ENCODE assay signal across 10 mouse cellular contexts in the genomic region with DNA sequence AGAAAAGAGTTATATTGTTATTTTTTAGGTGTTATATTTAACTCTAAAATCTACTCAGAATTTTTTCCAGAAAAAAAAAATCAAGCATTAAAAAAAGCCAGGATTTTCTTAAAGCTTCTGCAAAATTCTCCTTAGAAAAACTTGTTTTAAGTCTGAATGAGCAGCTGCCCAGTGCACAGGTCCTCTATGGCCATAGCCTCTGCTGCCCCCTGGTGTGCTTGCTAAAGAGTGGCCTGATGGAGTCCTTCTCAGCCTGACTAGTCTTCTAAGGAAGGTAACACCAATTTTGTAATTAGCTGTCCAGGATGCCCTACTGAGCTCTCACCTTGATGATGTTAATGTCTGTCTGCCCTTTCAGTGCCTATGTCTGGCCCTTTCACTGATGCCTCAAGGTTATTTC. TPM values are rescaled to one million over a fixed set of nuclear protein-coding genes. Genes with fewer than 3 reads are reported as not detected.
DNase-seq lines count a peak whose midpoint lies in the region; ATAC-seq lines count a peak whose summit lies in the region.
"Had no signal": no experiment of that assay in that cellular context is flagged by ENCODE, and none has a peak within 500 bp of the region (broad histone marks: within the 10 kb centered on the region; RNA-seq: fewer than 3 reads in every experiment).

No protein-coding gene starts in this region.

- ATAC-seq in granulocyte monocyte progenitor cell, adult 5-6 weeks (replicated peaks; ENCODE audit: poor library complexity, severe bottlenecking), result peak; percentile 62
- ATAC-seq in cerebellum, adult (ENCODE audit: insufficient number of reproducible peaks, low FRiP score, low TSS enrichment), result no peak

- DNase-seq in kidney, postnatal 10 days, result peak; percentile 15
- DNase-seq in kidney, adult 18-20 months, result no peak
- peak; percentile 35 for DNase-seq in thymus, postnatal 4 days
- DNase-seq in thymus, postnatal 10 days (ENCODE audit: low spot score in 2 of 2), result no peak
- DNase-seq in urinary bladder, postnatal 36 days (ENCODE audit: low spot score in 2 of 2), result no peak
- DNase-seq: kidney, adult 11 months; midbrain, embryonic 14.5 days had no signal

RNA-seq across cellular contexts. Expression of a gene that starts 29.5 kb away (rescaled TPM):
- total RNA-seq in granulocyte monocyte progenitor cell, adult 5-6 weeks (2014; fragmentation: Nextera tagmentation), result not detected in 2 replicates
- total RNA-seq in granulocyte monocyte progenitor cell, adult 5-6 weeks (2017), result not detected in 2 replicates
- total RNA-seq: left cerebral cortex, postnatal 36 days had no signal

RNA-seq across cellular contexts. Expression of a gene that starts 57.5 kb away (rescaled TPM):
- not detected in 2 replicates for total RNA-seq in granulocyte monocyte progenitor cell, adult 5-6 weeks (2014; fragmentation: Nextera tagmentation)
- 0.17 TPM in 1 of 2 replicates, not detected in the other for total RNA-seq in granulocyte monocyte progenitor cell, adult 5-6 weeks (2017)
- total RNA-seq: left cerebral cortex, postnatal 36 days had no signal

Comparison
In these comparisons a context has a peak if more than half of its experiments do, and no peak if none do; other contexts are left out.
1. DNase-seq: peak in kidney, postnatal 10 days (single experiment) and thymus, postnatal 4 days (single experiment); none in kidney, adult 18-20 months (single experiment), thymus, postnatal 10 days (0 of 2) and urinary bladder, postnatal 36 days (0 of 2).